Mouse (Mus musculus): ENCODE data around the gene Gm1110. TPM values are rescaled to one million over a fixed set of nuclear protein-coding genes. Genes with fewer than 3 reads are reported as not detected.
"Not testable (repeated sequence)": the region's sequence is repeated elsewhere in the genome, so short reads cannot be mapped to it uniquely, and the experiment has no call there.

Gene Gm1110
- total RNA-seq (2021) = not detected

DNA sequence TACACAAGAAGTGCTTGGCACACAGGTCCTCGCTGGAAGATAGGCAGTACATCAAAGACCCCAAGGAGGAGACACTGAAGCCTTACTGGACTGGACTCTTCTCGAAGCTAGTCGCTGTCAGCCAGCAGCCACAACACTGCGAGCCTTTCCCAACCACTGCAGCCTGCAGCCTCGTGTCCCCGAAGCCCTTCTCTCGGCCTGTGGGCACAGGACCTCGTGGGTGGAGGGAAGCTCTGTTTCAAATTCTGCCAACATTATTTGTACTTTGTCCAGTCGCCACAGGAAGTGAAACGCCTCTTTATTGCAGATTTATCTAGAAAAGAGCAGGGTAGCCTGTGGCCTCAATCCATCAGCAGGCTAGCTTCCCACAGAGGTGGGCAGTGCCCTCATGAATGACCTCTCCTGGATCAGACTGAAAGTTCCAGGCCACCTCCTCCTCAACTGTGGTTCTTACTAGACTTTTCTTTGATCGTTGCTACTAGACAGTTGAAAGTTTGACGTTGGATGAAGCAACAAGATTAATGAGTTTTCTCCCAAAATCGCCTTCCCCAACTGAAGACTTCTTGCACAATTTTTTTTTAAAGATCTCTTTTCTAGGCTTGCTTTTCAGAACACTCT is at the start of gene Gm1110:
Gm1110 (minus strand) TSS at position 203 of the 618 bp plus-strand sequence.
- DNase-seq = no peak

DNA sequence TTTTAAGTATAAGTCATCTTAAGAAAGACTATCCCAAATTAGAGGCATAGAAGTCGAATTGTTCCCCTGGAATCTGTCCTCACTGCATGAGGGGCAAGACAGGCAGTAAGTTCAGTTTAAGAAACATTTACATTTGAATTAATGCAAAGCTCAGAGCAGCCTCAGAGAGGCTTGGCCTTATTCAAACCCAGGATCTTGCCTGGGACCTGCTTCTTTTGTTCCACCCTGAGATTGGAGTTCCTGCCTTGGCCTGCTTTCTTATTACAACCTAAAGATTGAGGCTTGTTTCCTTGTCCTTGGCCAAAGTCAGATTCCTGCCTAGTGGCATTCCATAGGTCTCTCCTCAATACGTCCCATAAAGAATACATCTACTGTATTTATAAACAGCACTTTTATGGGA is 24.9 kb upstream of the Gm1110 start:
- DNase-seq = no peak

- DNase-seq = no peak
Observed at GRCm38 (mm10) chr9:26924146-26924545, 1.2 kb upstream of the Gm1110 start.

GRCm38 (mm10) chr9:26919778-26920177 is 3.1 kb downstream of the Gm1110 start:
- no peak for DNase-seq

DNA sequence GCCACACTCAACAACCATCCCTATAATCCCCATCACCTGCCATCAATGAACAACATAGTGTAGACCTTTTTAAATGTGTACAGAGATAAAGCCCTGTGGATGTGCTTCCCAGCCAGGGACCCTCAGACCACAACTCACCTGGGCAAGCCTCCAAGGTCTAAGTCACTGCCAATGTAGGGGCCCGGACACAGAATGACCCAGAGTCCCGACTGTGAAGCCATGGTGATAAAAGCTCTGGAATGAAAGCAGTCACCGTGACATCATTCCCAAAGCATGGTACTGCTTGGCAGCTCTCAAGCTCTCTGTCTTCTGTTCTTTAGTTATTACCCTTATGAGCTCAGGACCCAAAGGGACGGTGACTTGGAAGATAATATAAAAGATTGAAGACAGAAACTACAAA is 9.8 kb downstream of the Gm1110 start:
- DNase-seq = no peak

- no peak for DNase-seq
Observed at GRCm38 (mm10) chr9:26911251-26911650, 11.7 kb downstream of the Gm1110 start.

DNA sequence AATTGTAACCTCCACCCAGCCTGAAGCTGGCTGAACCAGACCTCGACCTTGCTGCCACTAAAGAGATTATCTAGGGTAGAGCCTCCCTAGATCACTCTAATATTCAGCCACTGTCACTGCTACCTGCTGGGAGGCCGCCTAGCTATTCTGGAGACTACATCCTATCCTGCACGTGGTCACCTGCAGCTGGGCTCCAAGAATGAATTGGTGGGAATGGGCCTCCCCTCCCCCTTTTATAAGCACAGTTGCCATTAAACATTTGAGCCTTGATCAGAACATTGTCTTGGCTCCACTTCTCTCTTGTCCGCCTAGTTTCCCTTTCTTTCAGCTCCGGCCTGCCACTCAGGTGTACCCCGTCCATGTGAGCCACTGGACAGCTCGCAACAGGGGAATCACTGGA is 53.1 kb downstream of the Gm1110 start:
- not testable (repeated sequence) for DNase-seq

- no peak for DNase-seq
Observed at GRCm38 (mm10) chr9:26860751-26861150, 62.2 kb downstream of the Gm1110 start, which contains the start of gene Glb1l3. TSS of gene Glb1l3 (minus strand) at chr9:26860890.

- DNase-seq = no peak
Observed at GRCm38 (mm10) chr9:26831089-26831488, 91.8 kb downstream of the Gm1110 start.

Other genes with a start within 250 kb of the Gm1110 start
- 100 to 1,000 TPM; 244 to 250 TPM for gene B3gat1, start 189.4 kb downstream of the Gm1110 start, total RNA-seq (2021)
- gene Glb1l2, start 116.6 kb downstream of the Gm1110 start, total RNA-seq (2021) = under 1 TPM; 0.40 to 0.63 TPM
- gene Glb1l3, start 62.2 kb downstream of the Gm1110 start, total RNA-seq (2021) = not detected
- 10 to 100 TPM; 38.5 to 42.3 TPM for gene Acad8, start 76.5 kb upstream of the Gm1110 start, total RNA-seq (2021)
- gene Thyn1, start 76.6 kb upstream of the Gm1110 start, total RNA-seq (2021) = 100 to 1,000 TPM; 107 to 109 TPM
- 100 to 1,000 TPM; 109 to 111 TPM for gene Vps26b, start 107.0 kb upstream of the Gm1110 start, total RNA-seq (2021)
- 10 to 100 TPM; 17.7 to 19.8 TPM for gene Ncapd3, start 107.1 kb upstream of the Gm1110 start, total RNA-seq (2021)
- gene Jam3, start 232.3 kb upstream of the Gm1110 start, total RNA-seq (2021) = 10 to 100 TPM; 42.5 to 43.2 TPM